Mouse (Mus musculus) urinary bladder, postnatal 36 days (tissue): ENCODE results near the gene Sigmar1.
A peak's percentile ranks its signal among the peaks of the same experiment; 100 is the strongest.
"Not testable (repeated sequence)": the region's sequence is repeated elsewhere in the genome, so short reads cannot be mapped to it uniquely, and the experiment has no call there.

Source experiments
- DNase-seq, 2 experiments: peaks; one replicate each; pipeline ENCODE4 v3.0.0; 2022; ENCODE audit warnings: low spot score in 2 of 2, mixed read lengths in 1 of 2

The Sigmar1 gene

GRCm38 (mm10) chr4:41755338-41756305, at the start of gene Sigmar1:
Gene Sigmar1 (minus strand): TSS chr4:41756157.
- peak; percentile 83 to 86 for DNase-seq

- not testable (repeated sequence) for DNase-seq
These were observed 27.2 kb upstream of the Sigmar1 start for GRCm38 (mm10) chr4:41783197-41783596.

- not testable (repeated sequence) for DNase-seq
These were observed 26.8 kb upstream of the Sigmar1 start for GRCm38 (mm10) chr4:41782711-41783110.

DNA sequence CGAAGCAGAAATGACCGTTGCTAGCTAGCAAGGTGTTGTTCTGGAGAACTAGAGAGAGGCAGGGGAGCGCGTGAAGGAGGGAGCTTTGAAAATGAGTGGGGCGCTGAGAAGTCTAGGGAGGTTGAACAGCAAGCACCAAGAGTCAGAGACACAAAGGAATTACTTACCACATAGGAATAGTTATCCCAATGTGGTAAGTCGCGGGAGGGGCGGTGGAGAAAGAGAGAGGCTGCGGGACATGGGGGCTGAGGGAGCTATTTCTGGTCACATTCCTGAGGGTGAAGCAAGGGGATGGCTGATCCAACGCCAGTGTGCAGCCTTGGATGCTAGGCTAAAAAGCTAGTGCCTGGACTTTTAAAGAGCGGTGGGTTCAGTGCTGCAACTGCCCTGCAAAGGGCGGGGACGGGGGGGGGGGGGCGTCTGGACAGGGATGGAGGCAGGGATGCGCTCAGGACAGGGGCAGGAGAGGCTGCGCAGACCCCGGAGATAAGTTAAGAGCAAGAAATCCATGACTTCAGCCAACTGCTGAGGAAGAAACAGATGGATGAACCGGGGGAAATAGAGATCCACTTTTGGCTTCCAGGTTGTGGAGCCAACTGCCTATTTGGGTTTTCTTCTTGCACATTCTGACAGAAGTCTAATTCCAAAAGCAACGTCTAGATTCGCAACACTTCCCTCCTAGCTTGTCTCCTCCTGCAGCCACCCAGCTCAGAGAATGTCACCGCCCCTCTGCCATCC, 26.0 kb upstream of the Sigmar1 start:
- DNase-seq: not testable (repeated sequence)

DNA sequence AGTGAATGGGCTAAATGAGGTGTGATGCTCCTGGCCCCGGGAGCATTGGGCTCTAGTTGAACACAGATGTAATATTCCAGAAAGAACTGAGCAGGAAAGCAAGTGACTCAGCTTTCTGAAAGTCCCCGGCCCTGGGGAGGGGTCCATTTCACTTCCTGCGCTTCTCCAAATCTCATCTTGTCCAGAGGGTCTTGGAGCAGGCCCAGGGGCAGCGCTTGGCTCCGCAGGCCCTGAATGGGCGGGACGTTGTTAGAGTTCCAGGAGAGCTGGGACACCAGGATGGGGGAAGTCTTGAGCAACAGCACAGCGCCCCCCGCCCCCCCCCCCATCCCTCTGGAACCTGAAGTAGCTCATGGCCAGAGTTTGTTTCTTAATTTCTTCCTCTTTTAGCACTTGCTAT, 25.3 kb upstream of the Sigmar1 start:
- not testable (repeated sequence) for DNase-seq

DNA sequence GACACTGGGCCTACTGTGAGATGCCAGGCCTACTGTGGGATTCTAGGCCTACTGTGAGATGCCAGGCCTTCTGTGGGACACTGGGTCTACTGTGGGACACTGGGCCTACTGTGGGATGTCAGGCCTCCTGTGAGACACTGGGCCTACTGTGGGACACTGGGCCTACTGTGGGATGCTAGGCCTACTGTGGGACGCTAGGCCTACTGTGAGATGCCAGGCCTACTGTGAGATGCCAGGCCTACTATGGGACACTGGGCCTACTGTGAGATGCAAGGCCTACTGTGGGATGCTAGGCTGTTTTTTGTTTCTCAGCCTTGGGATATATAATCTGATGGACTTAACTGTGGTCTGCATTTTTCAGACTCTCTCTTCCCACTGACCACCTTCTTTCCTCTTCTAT, 19.9 kb upstream of the Sigmar1 start:
- not testable (repeated sequence) for DNase-seq

GRCm38 (mm10) chr4:41774506-41774905, 18.5 kb upstream of the Sigmar1 start:
- DNase-seq: not testable (repeated sequence)

- peak; percentile 72 to 76 for DNase-seq
These were observed 18.0 kb upstream of the Sigmar1 start, which contains the start of gene Ccl27a for GRCm38 (mm10) chr4:41774002-41774401. Gene Ccl27a (minus strand): TSS chr4:41774247.

DNA sequence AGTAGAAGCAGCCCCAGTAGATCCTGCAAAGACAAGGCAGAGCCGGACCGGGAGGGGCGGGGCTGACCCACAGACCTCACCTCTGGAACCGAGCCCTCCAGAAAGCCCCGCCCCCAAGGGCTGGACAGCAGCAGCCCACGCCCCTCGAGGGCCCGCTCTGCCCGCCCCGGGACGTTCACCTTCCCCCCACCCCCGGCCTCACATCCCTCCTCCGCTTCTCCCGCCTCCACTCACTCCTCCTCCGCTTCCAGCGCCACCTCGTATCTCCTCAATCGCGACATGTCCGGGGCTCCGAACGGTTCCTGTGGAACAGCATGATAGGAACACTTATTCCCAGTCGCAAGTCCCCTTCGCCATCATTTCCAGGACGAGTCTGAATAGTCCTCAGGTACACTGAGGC, 17.5 kb upstream of the Sigmar1 start:
- peak; percentile 56 to 71 for DNase-seq

- DNase-seq: not testable (repeated sequence)
These were observed 17.0 kb upstream of the Sigmar1 start for GRCm38 (mm10) chr4:41772946-41773345.

DNA sequence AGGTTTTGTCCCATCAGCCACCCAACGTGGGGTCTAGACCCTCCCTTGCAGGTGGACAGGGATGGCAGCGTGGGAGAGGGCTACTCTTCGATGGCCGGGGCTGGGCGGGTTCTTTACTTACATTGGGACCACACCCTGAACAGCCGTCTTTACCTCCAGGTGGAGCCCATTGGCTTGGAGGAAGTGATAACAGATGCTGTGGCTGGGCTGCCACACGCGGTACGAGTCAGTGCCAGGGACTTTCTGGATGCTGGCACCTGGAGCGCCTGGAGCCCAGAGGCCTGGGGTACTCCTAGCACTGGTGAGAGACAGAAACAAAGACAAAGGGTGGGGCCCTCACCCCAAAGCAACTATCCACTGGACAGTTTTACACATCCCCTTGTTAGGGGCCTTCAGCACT, 11.3 kb upstream of the Sigmar1 start:
- not testable (repeated sequence) for DNase-seq

- not testable (repeated sequence) for DNase-seq
These were observed 7.2 kb upstream of the Sigmar1 start for GRCm38 (mm10) chr4:41763176-41763575.

GRCm38 (mm10) chr4:41762688-41763114, 6.7 kb upstream of the Sigmar1 start:
- peak in 1 of 2 experiments; percentile 56 for DNase-seq

DNA sequence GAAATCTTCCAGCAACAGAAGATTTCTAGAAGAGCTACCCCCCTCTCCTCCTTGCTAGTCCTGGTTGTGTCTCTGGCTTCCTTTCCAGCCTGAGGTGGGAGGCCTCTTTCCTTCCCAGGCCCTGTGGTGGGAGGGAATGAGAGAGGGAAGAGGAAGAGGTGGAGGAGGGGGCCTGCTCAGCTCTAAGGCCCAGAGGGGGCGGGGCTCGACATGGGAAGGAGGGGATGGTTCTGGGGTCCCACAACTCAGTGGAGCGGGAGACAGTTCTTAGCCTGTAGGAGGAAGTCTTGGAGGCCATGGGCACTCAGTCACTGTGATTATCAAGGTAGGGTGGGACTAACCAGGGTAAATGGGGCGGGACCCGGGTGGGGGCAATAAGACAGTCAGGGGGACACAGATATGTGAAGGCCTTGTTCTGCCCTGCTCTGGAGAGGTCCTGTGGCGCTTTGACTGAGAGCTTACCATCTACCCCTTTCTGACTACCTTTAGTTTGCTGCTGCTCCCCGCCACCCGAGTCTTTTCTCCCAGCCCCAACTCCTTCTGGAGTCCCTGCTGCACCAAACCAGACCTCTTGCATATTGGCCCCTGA, 6.2 kb upstream of the Sigmar1 start:
- DNase-seq: no peak

DNA sequence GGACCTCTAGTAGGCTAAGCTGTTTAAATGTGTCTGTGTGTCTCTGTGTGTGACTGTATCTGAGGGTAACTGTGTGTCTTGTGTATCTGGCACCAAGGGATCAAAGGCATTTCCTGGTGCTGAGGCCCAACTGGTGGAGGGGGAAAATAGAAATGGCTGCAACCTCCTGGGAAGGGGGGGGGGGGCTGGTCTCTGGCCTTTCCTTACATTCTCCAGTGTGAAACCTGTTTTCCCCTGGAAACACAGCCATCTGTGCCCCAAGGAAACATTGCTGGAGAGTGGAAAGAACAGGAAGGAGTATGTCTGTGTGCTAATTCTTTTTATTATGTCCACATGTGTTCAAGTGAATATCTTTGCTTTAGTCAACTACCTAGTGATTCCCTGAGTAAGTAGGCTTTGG, 5.7 kb upstream of the Sigmar1 start:
- no peak for DNase-seq

- DNase-seq: no peak
These were observed 5.0 kb upstream of the Sigmar1 start for GRCm38 (mm10) chr4:41760911-41761310.

- peak; percentile 78 to 89 for DNase-seq
These were observed 4.3 kb upstream of the Sigmar1 start for GRCm38 (mm10) chr4:41760288-41760721.

DNA sequence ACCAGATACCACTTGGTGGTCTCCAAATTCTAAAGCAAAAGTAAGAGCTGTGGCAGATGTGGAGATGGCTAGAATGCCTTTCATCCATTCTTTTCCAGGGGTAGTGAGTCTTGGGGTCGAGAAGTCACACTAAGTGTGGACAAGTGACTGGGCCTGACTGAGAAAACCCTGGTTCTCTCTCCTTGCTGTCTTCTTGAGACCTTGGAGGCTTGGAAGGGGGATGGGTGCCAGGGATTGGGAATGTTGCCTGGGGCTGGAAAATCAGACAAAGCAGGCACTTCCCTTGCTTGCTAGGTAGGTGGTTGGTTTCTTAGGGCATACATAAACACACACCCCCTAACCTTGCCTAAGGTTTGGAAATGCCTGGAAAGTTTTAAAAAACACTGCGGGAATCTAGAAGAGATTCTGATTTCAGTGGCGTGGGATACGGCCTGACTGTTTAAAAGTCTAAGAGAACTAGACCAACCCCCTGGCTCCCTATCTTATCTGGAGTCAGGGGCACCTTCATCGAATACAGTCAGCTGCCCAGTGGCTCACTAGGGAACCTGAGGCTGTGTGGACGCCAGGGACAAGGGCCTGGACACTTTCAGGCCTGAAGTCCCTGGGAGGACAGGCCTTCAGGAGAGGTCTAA, 3.8 kb upstream of the Sigmar1 start:
- no peak for DNase-seq

GRCm38 (mm10) chr4:41759206-41759605, 3.2 kb upstream of the Sigmar1 start:
- DNase-seq: no peak

- no peak for DNase-seq
These were observed 2.7 kb upstream of the Sigmar1 start for GRCm38 (mm10) chr4:41758701-41759100.

GRCm38 (mm10) chr4:41758021-41758420, 2.1 kb upstream of the Sigmar1 start:
- DNase-seq: no peak
